Mouse (Mus musculus): ENCODE measurements around the gene Atp8b5. TPM values are rescaled to one million over a fixed set of nuclear protein-coding genes. Genes with fewer than 3 reads are reported as not detected.

Atp8b5 gene
- polyA plus RNA-seq, 1 experiment: 0.06 TPM

- no peak for TF ChIP-seq GATA1 (IDR thresholded peaks at IDR 0.05; ENCODE audit: low read length)
Observed at GRCm38 (mm10) chr4:43267323-43267658, 332 bp downstream of the Atp8b5 start.

GRCm38 (mm10) chr4:43285476-43285875, 18.5 kb downstream of the Atp8b5 start:
- no peak for TF ChIP-seq GATA1 (IDR thresholded peaks at IDR 0.05; ENCODE audit: low read length)

- TF ChIP-seq GATA1 (IDR thresholded peaks at IDR 0.05; ENCODE audit: low read length): no peak
Observed at GRCm38 (mm10) chr4:43287305-43287704, 20.3 kb downstream of the Atp8b5 start.

GRCm38 (mm10) chr4:43294001-43294400, 27.0 kb downstream of the Atp8b5 start:
- TF ChIP-seq GATA1 (IDR thresholded peaks at IDR 0.05; ENCODE audit: low read length): no peak

DNA sequence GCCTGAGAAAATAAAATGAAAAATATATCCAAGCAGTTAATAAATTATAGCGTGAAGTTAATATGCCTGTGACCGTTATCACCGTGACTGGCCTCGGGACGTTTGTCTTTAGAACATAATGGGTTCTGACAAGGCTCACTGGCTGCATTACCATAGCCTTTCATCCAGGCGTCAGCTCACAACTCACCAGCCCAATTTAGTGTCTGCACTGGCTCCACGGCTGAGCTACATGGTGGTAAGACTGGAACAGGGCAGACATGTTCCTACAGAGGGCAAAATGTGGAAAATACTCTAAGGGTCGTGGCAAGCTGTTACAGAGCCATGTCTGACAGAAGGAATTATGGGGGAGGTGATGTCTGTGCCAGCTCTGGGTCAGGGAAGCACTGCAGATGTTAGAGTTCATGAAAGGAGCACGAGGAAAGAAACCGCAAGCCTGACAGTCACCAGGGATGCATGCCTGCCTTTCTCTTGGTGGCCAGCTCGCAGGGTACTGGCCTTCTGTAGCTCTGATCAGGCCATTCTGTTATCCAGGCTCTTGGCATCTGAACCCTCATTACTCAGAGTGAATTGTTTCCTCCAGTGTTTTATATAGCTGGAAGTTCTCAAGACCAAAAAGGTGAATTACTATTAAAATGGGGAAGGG, 42.9 kb downstream of the Atp8b5 start:
- TF ChIP-seq GATA1 (IDR thresholded peaks at IDR 0.05; ENCODE audit: low read length): no peak

GRCm38 (mm10) chr4:43321536-43321935, 54.6 kb downstream of the Atp8b5 start:
- no peak for TF ChIP-seq GATA1 (IDR thresholded peaks at IDR 0.05; ENCODE audit: low read length)

GRCm38 (mm10) chr4:43322336-43322735, 55.4 kb downstream of the Atp8b5 start:
- TF ChIP-seq GATA1 (IDR thresholded peaks at IDR 0.05; ENCODE audit: low read length): no peak

GRCm38 (mm10) chr4:43327118-43327517, 60.2 kb downstream of the Atp8b5 start:
- no peak for TF ChIP-seq GATA1 (IDR thresholded peaks at IDR 0.05; ENCODE audit: low read length)

GRCm38 (mm10) chr4:43334771-43335170, 67.8 kb downstream of the Atp8b5 start:
- no peak for TF ChIP-seq GATA1 (IDR thresholded peaks at IDR 0.05; ENCODE audit: low read length)

DNA sequence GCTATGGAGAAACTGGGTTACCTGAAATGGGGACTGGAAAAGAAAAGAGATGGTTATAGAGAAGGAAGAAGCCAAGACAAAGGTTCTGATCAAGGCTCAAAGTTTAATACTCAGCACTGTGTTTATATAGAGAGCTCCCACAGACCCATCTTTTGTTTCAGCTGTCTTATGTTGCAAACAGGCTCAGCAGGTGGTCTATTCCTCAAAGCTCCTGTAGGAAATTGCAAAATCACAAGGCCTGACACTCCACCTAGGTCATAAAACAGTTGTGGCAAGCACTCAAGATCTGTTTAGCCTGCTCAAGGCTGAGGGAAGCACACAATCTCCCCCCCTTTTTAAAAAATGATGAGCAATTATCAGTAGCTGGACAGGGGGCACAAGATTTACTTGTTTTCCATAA, 69.2 kb downstream of the Atp8b5 start:
- no peak for TF ChIP-seq GATA1 (IDR thresholded peaks at IDR 0.05; ENCODE audit: low read length)

DNA sequence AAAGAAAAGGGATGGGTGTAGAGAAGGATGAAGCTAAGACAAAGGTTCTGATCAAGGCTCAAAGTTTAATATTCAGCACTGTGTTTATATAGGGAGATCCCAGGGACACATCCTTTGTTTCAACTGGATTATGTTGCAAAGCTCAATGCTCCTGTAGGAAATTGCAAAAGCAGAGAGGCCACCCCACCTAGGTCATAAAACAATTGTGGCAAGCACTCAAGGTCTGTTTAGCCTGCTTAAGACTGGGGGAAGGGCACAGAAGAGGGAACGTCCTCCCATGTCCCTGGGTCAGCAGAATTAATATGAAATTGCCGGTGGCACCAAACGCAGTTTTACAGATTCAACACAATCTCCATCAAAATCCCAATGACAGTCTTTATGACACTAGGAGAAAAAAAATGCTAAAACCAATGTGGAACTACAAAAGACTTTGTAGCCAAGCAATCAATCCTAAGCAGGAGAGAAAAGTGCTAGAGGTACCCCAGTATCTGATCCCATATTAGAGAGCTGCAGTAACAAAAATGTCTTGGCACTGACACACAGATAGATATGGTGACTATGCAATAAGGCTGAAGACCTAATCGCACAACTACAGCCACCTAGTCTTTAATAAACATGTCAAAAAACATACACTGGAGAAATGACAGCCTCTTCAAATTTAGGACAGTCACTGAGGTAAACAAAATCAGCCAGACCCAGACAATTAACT, 73.3 kb downstream of the Atp8b5 start:
- TF ChIP-seq GATA1 (IDR thresholded peaks at IDR 0.05; ENCODE audit: low read length): no peak

DNA sequence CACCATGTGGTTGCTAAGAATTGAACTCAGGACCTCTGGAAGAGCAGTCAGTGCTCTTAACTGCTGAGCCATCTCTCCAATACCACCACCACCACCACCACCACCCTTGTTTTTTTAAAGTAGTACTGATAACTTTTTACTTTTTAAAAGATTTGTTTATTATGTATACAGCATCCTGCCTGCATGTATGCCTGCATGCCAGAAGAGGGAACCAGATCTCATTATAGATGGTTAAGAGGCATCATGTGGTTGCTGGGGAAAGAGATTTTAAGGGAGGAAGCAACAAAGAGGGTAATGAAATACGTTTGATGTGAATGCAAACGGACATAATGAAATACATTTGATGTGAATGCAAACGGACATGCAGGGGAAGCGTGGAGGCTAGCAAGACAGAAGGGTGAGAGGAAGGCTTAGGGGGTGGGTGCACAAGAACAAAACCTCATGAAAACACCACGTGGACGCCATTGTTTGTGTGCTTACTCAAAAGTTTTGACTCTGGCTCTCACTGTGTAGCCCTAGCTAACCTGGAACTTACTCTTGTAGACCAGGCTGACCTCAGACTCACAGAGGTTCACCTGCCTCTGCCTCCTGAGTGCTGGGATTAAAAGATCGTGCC, 74.4 kb downstream of the Atp8b5 start:
- no peak for TF ChIP-seq GATA1 (IDR thresholded peaks at IDR 0.05; ENCODE audit: low read length)

DNA sequence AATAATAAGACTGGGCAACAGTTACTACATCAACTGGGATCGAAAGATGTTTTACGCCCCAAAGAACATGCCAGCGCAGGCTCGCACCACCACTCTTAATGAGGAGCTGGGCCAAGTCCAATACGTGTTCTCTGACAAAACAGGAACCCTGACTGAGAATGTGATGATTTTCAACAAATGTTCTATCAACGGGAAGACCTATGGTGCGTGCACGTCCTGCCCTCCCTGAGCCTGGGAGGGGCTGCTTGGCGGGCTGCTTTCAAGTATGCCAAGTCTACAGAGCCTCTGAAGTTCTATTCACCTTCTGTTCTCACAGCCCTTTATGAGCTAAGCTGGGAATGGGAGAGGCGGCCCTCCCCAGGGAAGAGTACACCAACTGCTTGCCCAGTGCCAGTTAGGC, 75.5 kb downstream of the Atp8b5 start:
- no peak for TF ChIP-seq GATA1 (IDR thresholded peaks at IDR 0.05; ENCODE audit: low read length)

DNA sequence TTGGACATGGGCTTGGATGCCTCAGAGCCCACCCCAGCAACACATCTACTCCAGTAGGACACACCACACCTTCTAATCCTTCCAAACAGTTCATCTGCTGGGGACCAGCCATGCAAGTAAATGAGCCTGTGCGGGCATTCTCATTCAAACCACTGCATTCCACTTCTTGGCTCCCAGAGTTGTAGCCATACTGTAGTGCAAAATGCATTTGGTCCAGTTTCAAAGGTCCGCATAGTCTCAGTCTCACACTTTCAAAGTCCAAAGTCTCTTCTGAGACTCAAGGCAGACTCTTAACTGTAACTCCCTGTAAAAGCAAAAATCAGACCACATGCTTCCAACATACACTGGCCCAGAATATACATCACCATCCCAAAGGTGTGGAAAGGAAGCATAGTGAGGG, 78.0 kb downstream of the Atp8b5 start:
- TF ChIP-seq GATA1 (IDR thresholded peaks at IDR 0.05; ENCODE audit: low read length): no peak

GRCm38 (mm10) chr4:43349206-43349605, 82.2 kb downstream of the Atp8b5 start:
- TF ChIP-seq GATA1 (IDR thresholded peaks at IDR 0.05; ENCODE audit: low read length): no peak

- TF ChIP-seq GATA1 (IDR thresholded peaks at IDR 0.05; ENCODE audit: low read length): no peak
Observed at GRCm38 (mm10) chr4:43350038-43350560, 83.1 kb downstream of the Atp8b5 start.

DNA sequence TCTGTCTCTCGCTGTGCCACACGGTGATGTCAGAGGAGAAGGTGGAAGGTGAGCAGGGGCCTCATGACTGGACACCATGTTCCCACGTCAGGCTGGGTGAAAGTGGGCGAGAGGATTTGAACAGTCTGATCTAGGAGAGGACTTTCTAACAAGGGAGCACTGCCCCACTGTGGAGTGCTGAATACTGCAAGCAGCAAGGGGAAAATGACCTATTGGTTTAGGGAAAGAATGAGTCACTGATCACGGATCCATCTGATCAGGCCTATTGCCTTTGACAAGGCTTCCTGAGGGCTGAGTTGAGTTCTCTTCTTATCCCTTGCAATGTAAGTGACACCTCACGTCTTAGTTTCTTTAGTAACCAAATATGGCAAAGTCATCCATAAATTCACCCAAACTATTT, 86.7 kb downstream of the Atp8b5 start:
- TF ChIP-seq GATA1 (IDR thresholded peaks at IDR 0.05; ENCODE audit: low read length): no peak
